Mouse (Mus musculus) hindbrain, embryonic 10.5 days (tissue): ENCODE data around the gene Tlr9. TPM values are rescaled to one million over a fixed set of nuclear protein-coding genes. Genes with fewer than 3 reads are reported as not detected.
A peak's percentile ranks its signal among the peaks of the same experiment; 100 is the strongest.

ENCODE experiments used
- DNase-seq: peaks from one replicate; pipeline ENCODE4 v3.0.0-alpha.2; 2017; ENCODE audit warnings: low spot score
- H3K27ac ChIP-seq: fragments of 300-500 bp; sonication (generic); 2 replicates; pipeline ENCODE4 v1.5.1; 2016; ENCODE audit warnings: mild to moderate bottlenecking, moderate library complexity
- H3K27me3 ChIP-seq: fragments of 300-500 bp; sonication (generic); 2 replicates; pipeline ENCODE4 v1.6.1; 2016; ENCODE audit warnings: mild to moderate bottlenecking; ENCODE audit not compliant: poor library complexity, insufficient read depth, severe bottlenecking
- H3K36me3 ChIP-seq: fragments of 300-500 bp; sonication (generic); 2 replicates; pipeline ENCODE4 v1.6.1; 2016; ENCODE audit warnings: mild to moderate bottlenecking, moderate library complexity
- H3K4me1 ChIP-seq: fragments of 300-500 bp; sonication (generic); replicated peaks from 2 replicates; pipeline ENCODE4 v1.6.1; 2016; ENCODE audit warnings: mild to moderate bottlenecking
- H3K4me3 ChIP-seq: fragments of 300-500 bp; sonication (generic); 2 replicates; pipeline ENCODE4 v1.5.1; 2016; ENCODE audit warnings: mild to moderate bottlenecking, moderate library complexity
- H3K9me3 ChIP-seq: fragments of 300-500 bp; sonication (generic); 2 replicates; pipeline ENCODE4 v1.6.1; 2016; ENCODE audit warnings: mild to moderate bottlenecking, moderate library complexity
- WGBS: fragments of 180-500 bp; shearing (Covaris S2); methylation state at CpG from one replicate; pipeline ENCODE4 v1.1.7; 2016; 5-methylcytosine and 5-hydroxymethylcytosine counted together
- polyA plus RNA-seq: library from polyadenylated mRNA; unstranded; fragments of >200 nt; fragmentation: Nextera tagmentation; extraction: Ambion mirVana; gene quantifications from 2 replicates; pipeline ENCODE4 v1.2.1, GENCODE M21; 2016

Tlr9 gene
- polyA plus RNA-seq, 1 experiment from 2014 or later, result not detected

GRCm38 (mm10) chr9:106209954-106210353 is 12.4 kb upstream of the Tlr9 start:
- Histone ChIP-seq H3K27ac (no peak overlapping the region), H3K9me3 (no peaks in the 10 kb centered on the region), H3K4me1 (peaks cover 30% of the 10 kb centered on the region), H3K27me3 (no peaks in the 10 kb centered on the region), H3K4me3 (no peak overlapping the region), H3K36me3 (peaks cover 51% of the 10 kb centered on the region)
- WGBS, result 90% methylated on average over 4 of the region's 4 CpGs
- DNase-seq, result no peak

- no peaks in the 10 kb centered on the region for H3K9me3 ChIP-seq
- peak overlapping the region; percentile 85 for H3K27ac ChIP-seq
- H3K4me3 ChIP-seq, result peak overlapping the region; percentile 48
- H3K27me3 ChIP-seq, result no peaks in the 10 kb centered on the region
- WGBS, result 37% methylated on average over 9 of the region's 9 CpGs
- H3K4me1 ChIP-seq, result peaks cover 20% of the 10 kb centered on the region
- H3K36me3 ChIP-seq, result peaks cover 56% of the 10 kb centered on the region
- DNase-seq, result no peak
Measured at GRCm38 (mm10) chr9:106210853-106211609, 11.4 kb upstream of the Tlr9 start.

GRCm38 (mm10) chr9:106211680-106212593 is 10.5 kb upstream of the Tlr9 start:
- H3K27me3 ChIP-seq, result no peaks in the 10 kb centered on the region
- peaks cover 53% of the 10 kb centered on the region for H3K36me3 ChIP-seq
- peak overlapping the region; percentile 85 for H3K27ac ChIP-seq
- WGBS, result 18% methylated on average over 37 of the region's 37 CpGs
- H3K9me3 ChIP-seq, result no peaks in the 10 kb centered on the region
- peak; percentile 91 for DNase-seq
- peak overlapping the region; percentile 48 for H3K4me3 ChIP-seq
- peaks cover 18% of the 10 kb centered on the region for H3K4me1 ChIP-seq

GRCm38 (mm10) chr9:106212594-106212981 is 9.8 kb upstream of the Tlr9 start:
- Histone ChIP-seq H3K4me1 (peaks cover 18% of the 10 kb centered on the region), H3K4me3 (no peak overlapping the region), H3K36me3 (peaks cover 48% of the 10 kb centered on the region), H3K27ac (no peak overlapping the region), H3K27me3 (no peaks in the 10 kb centered on the region), H3K9me3 (no peaks in the 10 kb centered on the region)
- DNase-seq, result no peak
- 85% methylated on average over 12 of the region's 12 CpGs for WGBS

GRCm38 (mm10) chr9:106215341-106216125 is 6.9 kb upstream of the Tlr9 start:
- no peak for DNase-seq
- 85% methylated on average over 6 of the region's 6 CpGs for WGBS
- H3K4me1 ChIP-seq, result peaks cover 18% of the 10 kb centered on the region

GRCm38 (mm10) chr9:106216971-106217370 is 5.4 kb upstream of the Tlr9 start:
- Histone ChIP-seq H3K27ac (no peak overlapping the region), H3K36me3 (peaks cover 35% of the 10 kb centered on the region), H3K27me3 (no peaks in the 10 kb centered on the region), H3K4me1 (peaks cover 6% of the 10 kb centered on the region), H3K4me3 (no peak overlapping the region), H3K9me3 (no peaks in the 10 kb centered on the region)
- no peak for DNase-seq
- 89% methylated on average over 7 of the region's 7 CpGs for WGBS

More at GRCm38 (mm10) chr9:106215341-106216125, 6.9 kb upstream of the Tlr9 start:
- Histone ChIP-seq H3K27me3 (no peaks in the 10 kb centered on the region), H3K27ac (no peak overlapping the region), H3K9me3 (no peaks in the 10 kb centered on the region), H3K4me3 (no peak overlapping the region), H3K36me3 (peaks cover 38% of the 10 kb centered on the region)

GRCm38 (mm10) chr9:106220894-106221523 is 1.4 kb upstream of the Tlr9 start:
- Histone ChIP-seq H3K4me3 (no peak overlapping the region), H3K4me1 (peaks cover 8% of the 10 kb centered on the region), H3K27ac (no peak overlapping the region), H3K9me3 (no peaks in the 10 kb centered on the region), H3K36me3 (no peaks in the 10 kb centered on the region), H3K27me3 (peaks cover 24% of the 10 kb centered on the region)
- 71% methylated on average over 8 of the region's 8 CpGs for WGBS
- no peak for DNase-seq

- Histone ChIP-seq H3K4me3 (no peak overlapping the region), H3K9me3 (no peaks in the 10 kb centered on the region)
- WGBS, result 87% methylated on average over 4 of the region's 4 CpGs
Measured at GRCm38 (mm10) chr9:106222994-106223393, 596 bp downstream of the Tlr9 start.

GRCm38 (mm10) chr9:106225469-106226150 is 3.2 kb downstream of the Tlr9 start:
- peak overlapping the region; percentile 53 for H3K4me3 ChIP-seq
- H3K9me3 ChIP-seq, result no peaks in the 10 kb centered on the region
- H3K27ac ChIP-seq, result peak overlapping the region; percentile 79
- DNase-seq, result no peak
- peaks cover 19% of the 10 kb centered on the region for H3K4me1 ChIP-seq
- H3K27me3 ChIP-seq, result peaks cover 38% of the 10 kb centered on the region
- 62% methylated on average over 24 of the region's 24 CpGs for WGBS
- H3K36me3 ChIP-seq, result no peaks in the 10 kb centered on the region

More at GRCm38 (mm10) chr9:106222994-106223393, 596 bp downstream of the Tlr9 start:
- Histone ChIP-seq H3K27me3 (peaks cover 38% of the 10 kb centered on the region), H3K4me1 (peaks cover 19% of the 10 kb centered on the region), H3K27ac (no peak overlapping the region), H3K36me3 (no peaks in the 10 kb centered on the region)
- DNase-seq, result no peak

GRCm38 (mm10) chr9:106226151-106226682 is 3.8 kb downstream of the Tlr9 start:
- peaks cover 19% of the 10 kb centered on the region for H3K4me1 ChIP-seq
- H3K27ac ChIP-seq, result peak overlapping the region; percentile 79
- H3K27me3 ChIP-seq, result peaks cover 38% of the 10 kb centered on the region
- H3K9me3 ChIP-seq, result no peaks in the 10 kb centered on the region
- peak overlapping the region; percentile 53 for H3K4me3 ChIP-seq
- H3K36me3 ChIP-seq, result no peaks in the 10 kb centered on the region
- 9% methylated on average over 34 of the region's 34 CpGs for WGBS
- peak; percentile 58 for DNase-seq

- H3K9me3 ChIP-seq, result no peaks in the 10 kb centered on the region
- no peak for DNase-seq
- 77% methylated on average over 8 of the region's 8 CpGs for WGBS
- no peak overlapping the region for H3K27ac ChIP-seq
- H3K27me3 ChIP-seq, result peaks cover 38% of the 10 kb centered on the region
- H3K36me3 ChIP-seq, result peaks cover 7% of the 10 kb centered on the region
- peaks cover 19% of the 10 kb centered on the region for H3K4me1 ChIP-seq
- no peak overlapping the region for H3K4me3 ChIP-seq
Measured at GRCm38 (mm10) chr9:106227790-106228429, 5.5 kb downstream of the Tlr9 start.
